Comparison of ENCODE assay signal across 10 mouse cellular contexts in the genomic region with DNA sequence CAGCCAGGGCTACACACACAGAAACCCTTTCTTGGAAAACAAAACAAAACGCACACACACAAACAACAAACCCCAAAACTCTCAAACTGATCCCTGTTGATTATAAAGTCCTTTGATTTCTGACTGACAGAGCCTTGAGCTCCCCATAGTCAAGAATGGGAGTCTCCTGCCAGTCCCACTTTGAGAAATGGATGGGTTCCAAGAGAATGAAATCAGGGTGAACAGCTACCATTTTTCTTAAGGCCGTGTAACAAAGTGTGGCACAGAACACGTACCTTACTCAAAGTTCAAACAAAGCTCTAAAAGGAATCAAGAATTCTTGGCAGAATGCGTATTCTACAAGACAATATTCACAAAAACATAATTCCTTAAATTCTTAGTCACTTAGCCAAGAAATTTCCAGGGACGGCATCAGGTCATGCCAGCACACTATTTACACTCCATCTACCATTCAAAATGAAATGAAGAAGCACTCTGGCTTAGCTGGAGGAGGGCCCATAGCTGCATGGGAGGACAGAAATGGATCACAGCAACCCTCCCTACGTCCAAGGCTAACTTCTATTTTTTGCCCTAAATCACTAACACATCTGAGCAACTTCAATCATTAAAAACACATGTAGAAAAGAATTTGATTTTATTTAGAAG. TPM values are rescaled to one million over a fixed set of nuclear protein-coding genes. Genes with fewer than 3 reads are reported as not detected.
DNase-seq lines count a peak whose midpoint lies in the region; ATAC-seq and TF ChIP-seq lines count a peak whose summit lies in the region.
"Had no signal": no experiment of that assay in that cellular context is flagged by ENCODE, and none has a peak within 500 bp of the region (broad histone marks: within the 10 kb centered on the region; RNA-seq: fewer than 3 reads in every experiment).

No protein-coding gene starts in this region.

- TF ChIP-seq CTCF in stomach, postnatal 0 days (IDR thresholded peaks at IDR 0.05; ENCODE audit: low read depth): no peak

- ATAC-seq in embryonic facial prominence, embryonic 12.5 days (ENCODE audit: insufficient number of reproducible peaks, insufficient read depth, low FRiP score, low TSS enrichment): no peak
- ATAC-seq in hindbrain, embryonic 15.5 days (ENCODE audit: low FRiP score, low read depth): no peak
- no peak for ATAC-seq in hindbrain, embryonic 12.5 days (ENCODE audit: low FRiP score)
- ATAC-seq in stomach, postnatal 0 days (ENCODE audit: low FRiP score, low TSS enrichment): no peak

- no peak for TF ChIP-seq EP300 in stomach, postnatal 0 days (optimal IDR thresholded peaks at IDR 0.05)

- H3K9ac ChIP-seq in embryonic facial prominence, embryonic 12.5 days: no peak overlapping the region
- H3K9ac ChIP-seq in hindbrain, embryonic 15.5 days: no peak overlapping the region
- H3K9ac ChIP-seq in hindbrain, embryonic 12.5 days: no peak overlapping the region
- no peak overlapping the region for H3K9ac ChIP-seq in stomach, postnatal 0 days (ENCODE audit: low read length)

- DNase-seq in embryonic facial prominence, embryonic 10.5 days (ENCODE audit: low spot score): no peak
- peak; percentile 32 for DNase-seq in ovary, adult 18-20 months (ENCODE audit: low spot score)
- DNase-seq in ovary, postnatal 36 days (ENCODE audit: low spot score): no peak
- no peak for DNase-seq in stomach, postnatal 0 days (ENCODE audit: low spot score)
- DNase-seq in testis, postnatal 14 days (ENCODE audit: low spot score): no peak
- DNase-seq: left cerebral cortex, postnatal 4 days had no signal

- 0 out of 2 replicates have a peak, but pooled peaks cover 5% of the 10 kb centered on the region for H3K9me3 ChIP-seq in embryonic facial prominence, embryonic 12.5 days
- H3K9me3 ChIP-seq in embryonic facial prominence, embryonic 10.5 days: no peaks in the 10 kb centered on the region
- 0 out of 2 replicates have a peak, but pooled peaks cover 2% of the 10 kb centered on the region for H3K9me3 ChIP-seq in hindbrain, embryonic 15.5 days
- no peaks in the 10 kb centered on the region for H3K9me3 ChIP-seq in hindbrain, embryonic 12.5 days (replicated peaks)
- no peaks in the 10 kb centered on the region for H3K9me3 ChIP-seq in stomach, postnatal 0 days (ENCODE audit: control insufficient read depth, low read length)
- H3K9me3 ChIP-seq: midbrain, embryonic 10.5 days had no signal

- no peak overlapping the region for H3K27ac ChIP-seq in embryonic facial prominence, embryonic 12.5 days
- no peak overlapping the region for H3K27ac ChIP-seq in embryonic facial prominence, embryonic 10.5 days (replicated peaks)
- no peak overlapping the region for H3K27ac ChIP-seq in hindbrain, embryonic 15.5 days (replicated peaks)
- no peak overlapping the region for H3K27ac ChIP-seq in hindbrain, embryonic 12.5 days
- no peak overlapping the region for H3K27ac ChIP-seq in stomach, postnatal 0 days (replicated peaks)
- H3K27ac ChIP-seq: midbrain, embryonic 10.5 days had no signal

- peaks cover 16% of the 10 kb centered on the region; the same call in 1 of the 2 replicates for H3K36me3 ChIP-seq in embryonic facial prominence, embryonic 12.5 days
- H3K36me3 ChIP-seq in embryonic facial prominence, embryonic 10.5 days (replicated peaks): peaks cover 34% of the 10 kb centered on the region
- H3K36me3 ChIP-seq in hindbrain, embryonic 15.5 days: no peaks in the 10 kb centered on the region
- H3K36me3 ChIP-seq in hindbrain, embryonic 12.5 days: 0 out of 2 replicates have a peak, but pooled peaks cover 10% of the 10 kb centered on the region
- no peaks in the 10 kb centered on the region; the same call in 1 of the 2 replicates for H3K36me3 ChIP-seq in stomach, postnatal 0 days (ENCODE audit: control insufficient read depth, insufficient read depth, low read length)

- peaks cover 19% of the 10 kb centered on the region for H3K4me1 ChIP-seq in embryonic facial prominence, embryonic 12.5 days
- H3K4me1 ChIP-seq in embryonic facial prominence, embryonic 10.5 days: peaks cover 31% of the 10 kb centered on the region
- peaks cover 18% of the 10 kb centered on the region; the same call in 1 of the 2 replicates for H3K4me1 ChIP-seq in hindbrain, embryonic 15.5 days (replicated peaks)
- H3K4me1 ChIP-seq in hindbrain, embryonic 12.5 days: peaks cover 20% of the 10 kb centered on the region
- H3K4me1 ChIP-seq in stomach, postnatal 0 days (replicated peaks; ENCODE audit: control insufficient read depth, insufficient read depth): no peaks in the 10 kb centered on the region

- H3K4me3 ChIP-seq in embryonic facial prominence, embryonic 12.5 days: no peak overlapping the region
- no peak overlapping the region for H3K4me3 ChIP-seq in embryonic facial prominence, embryonic 10.5 days
- no peak overlapping the region for H3K4me3 ChIP-seq in hindbrain, embryonic 15.5 days
- H3K4me3 ChIP-seq in hindbrain, embryonic 12.5 days: no peak overlapping the region
- H3K4me3 ChIP-seq in stomach, postnatal 0 days (ENCODE audit: low read depth, low read length): peak overlapping the region; percentile 14; the same call in 1 of the 2 replicates

- WGBS in embryonic facial prominence, embryonic 12.5 days: 69% methylated on average over 6 of the region's 6 CpGs
- WGBS in embryonic facial prominence, embryonic 10.5 days: 86% methylated on average over 6 of the region's 6 CpGs
- WGBS in hindbrain, embryonic 15.5 days: 65% methylated on average over 6 of the region's 6 CpGs
- WGBS in hindbrain, embryonic 12.5 days: 78% methylated on average over 6 of the region's 6 CpGs
- 48% methylated on average over 6 of the region's 6 CpGs for WGBS in stomach, postnatal 0 days

- no peaks in the 10 kb centered on the region for H3K27me3 ChIP-seq in embryonic facial prominence, embryonic 12.5 days
- H3K27me3 ChIP-seq in embryonic facial prominence, embryonic 10.5 days (replicated peaks; ENCODE audit: low read depth, poor library complexity, severe bottlenecking): no peaks in the 10 kb centered on the region
- 0 out of 2 replicates have a peak, but pooled peaks cover 4% of the 10 kb centered on the region for H3K27me3 ChIP-seq in hindbrain, embryonic 15.5 days
- H3K27me3 ChIP-seq in hindbrain, embryonic 12.5 days: no peaks in the 10 kb centered on the region
- no peaks in the 10 kb centered on the region for H3K27me3 ChIP-seq in stomach, postnatal 0 days (ENCODE audit: control insufficient read depth, insufficient read depth, low read length)

- H3K4me2 ChIP-seq in embryonic facial prominence, embryonic 12.5 days (replicated peaks): peak overlapping the region; percentile 92
- peak overlapping the region; percentile 98 for H3K4me2 ChIP-seq in hindbrain, embryonic 15.5 days
- H3K4me2 ChIP-seq in hindbrain, embryonic 12.5 days (replicated peaks): no peak overlapping the region
- H3K4me2 ChIP-seq in stomach, postnatal 0 days (replicated peaks; ENCODE audit: low read depth): peak overlapping the region; percentile 39

RNA-seq across cellular contexts. Expression of a gene that starts 3.3 kb away (rescaled TPM):
- 14.5 and 16.5 TPM in 2 replicates for polyA plus RNA-seq in embryonic facial prominence, embryonic 12.5 days (2016; fragmentation: Nextera tagmentation; extraction: Ambion mirVana)
- polyA plus RNA-seq in embryonic facial prominence, embryonic 10.5 days (2016; fragmentation: Nextera tagmentation; extraction: Ambion mirVana): 10.5 and 11.9 TPM in 2 replicates
- polyA plus RNA-seq in hindbrain, embryonic 15.5 days (2015; fragmentation: Nextera tagmentation; extraction: Ambion mirVana): 7.7 and 8.0 TPM in 2 replicates
- 13.9 and 14.2 TPM in 2 replicates for polyA plus RNA-seq in hindbrain, embryonic 12.5 days (2016; fragmentation: Nextera tagmentation; extraction: Ambion mirVana)
- polyA plus RNA-seq in stomach, postnatal 0 days (2015; fragmentation: Nextera tagmentation; extraction: Ambion mirVana): 20.7 and 21.0 TPM in 2 replicates
